Mouse (Mus musculus): ENCODE data around the gene Prdm12.

The Prdm12 gene

GRCm38 (mm10) chr2:31640609-31641507 lies 1.0 kb downstream of the Prdm12 start:
- in situ Hi-C loops (cut with MboI; ENCODE audit: unreplicated experiment in 2 of 2): loop anchor here in 1 of 2 experiments (25.0 kb wide), 1 partner anchor 779 kb away; no protein-coding TSS in a partner anchor

DNA sequence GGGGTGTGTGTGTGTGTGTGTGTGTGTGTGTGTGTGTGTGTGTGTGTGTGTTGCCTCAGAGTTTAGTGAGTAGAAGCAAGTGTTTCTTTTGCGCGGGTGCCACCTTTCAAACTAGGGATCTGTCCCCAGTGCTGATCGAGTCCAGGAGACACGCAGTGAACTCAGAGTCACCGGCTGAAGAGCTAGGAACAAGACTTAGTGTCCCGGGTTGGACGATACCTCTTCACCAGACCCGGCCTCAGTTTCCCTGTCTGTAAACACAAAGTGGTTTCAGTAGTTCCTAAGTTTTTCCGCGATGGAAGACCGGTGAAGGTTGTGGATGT lies 1.6 kb downstream of the Prdm12 start:
- in situ Hi-C loops (cut with MboI; ENCODE audit: unreplicated experiment in 2 of 2): loop anchor here in 1 of 2 experiments (25.0 kb wide), 1 partner anchor 779 kb away; no protein-coding TSS in a partner anchor

DNA sequence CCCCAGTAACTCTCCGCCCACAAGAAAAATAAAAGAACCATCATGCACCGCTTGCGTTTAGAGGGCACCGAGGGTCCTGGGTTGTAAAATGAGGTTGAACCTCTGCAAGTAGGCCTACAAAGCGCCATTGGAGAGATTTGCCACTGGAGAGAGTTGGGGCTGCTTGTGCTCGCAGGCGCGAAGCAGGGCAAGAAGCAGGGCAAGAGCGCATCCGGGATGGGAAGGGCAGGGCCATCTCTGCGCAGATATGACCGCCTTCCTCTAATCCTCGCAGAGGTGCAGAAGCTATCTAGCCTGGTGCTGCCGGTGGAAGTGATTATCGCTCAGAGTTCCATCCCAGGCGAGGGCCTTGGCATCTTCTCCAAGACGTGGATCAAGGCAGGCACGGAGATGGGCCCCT lies 2.1 kb downstream of the Prdm12 start:
- in situ Hi-C loops (cut with MboI; ENCODE audit: unreplicated experiment in 2 of 2): loop anchor here in 1 of 2 experiments (25.0 kb wide), 1 partner anchor 780 kb away; no protein-coding TSS in a partner anchor

GRCm38 (mm10) chr2:31653971-31654853 lies 14.4 kb downstream of the Prdm12 start:
- in situ Hi-C loops (cut with MboI; ENCODE audit: unreplicated experiment in 2 of 2): no loop called here

GRCm38 (mm10) chr2:31654854-31655559 lies 15.2 kb downstream of the Prdm12 start:
- in situ Hi-C loops (cut with MboI; ENCODE audit: unreplicated experiment in 2 of 2): loop anchor here (5.0 kb wide), 1 partner anchor 173 kb away; no protein-coding TSS in a partner anchor

- in situ Hi-C loops (cut with MboI; ENCODE audit: unreplicated experiment in 2 of 2): loop anchor here (5.0 kb wide), 1 partner anchor 174 kb away; no protein-coding TSS in a partner anchor
Observed at GRCm38 (mm10) chr2:31656374-31656773, 16.5 kb downstream of the Prdm12 start.

DNA sequence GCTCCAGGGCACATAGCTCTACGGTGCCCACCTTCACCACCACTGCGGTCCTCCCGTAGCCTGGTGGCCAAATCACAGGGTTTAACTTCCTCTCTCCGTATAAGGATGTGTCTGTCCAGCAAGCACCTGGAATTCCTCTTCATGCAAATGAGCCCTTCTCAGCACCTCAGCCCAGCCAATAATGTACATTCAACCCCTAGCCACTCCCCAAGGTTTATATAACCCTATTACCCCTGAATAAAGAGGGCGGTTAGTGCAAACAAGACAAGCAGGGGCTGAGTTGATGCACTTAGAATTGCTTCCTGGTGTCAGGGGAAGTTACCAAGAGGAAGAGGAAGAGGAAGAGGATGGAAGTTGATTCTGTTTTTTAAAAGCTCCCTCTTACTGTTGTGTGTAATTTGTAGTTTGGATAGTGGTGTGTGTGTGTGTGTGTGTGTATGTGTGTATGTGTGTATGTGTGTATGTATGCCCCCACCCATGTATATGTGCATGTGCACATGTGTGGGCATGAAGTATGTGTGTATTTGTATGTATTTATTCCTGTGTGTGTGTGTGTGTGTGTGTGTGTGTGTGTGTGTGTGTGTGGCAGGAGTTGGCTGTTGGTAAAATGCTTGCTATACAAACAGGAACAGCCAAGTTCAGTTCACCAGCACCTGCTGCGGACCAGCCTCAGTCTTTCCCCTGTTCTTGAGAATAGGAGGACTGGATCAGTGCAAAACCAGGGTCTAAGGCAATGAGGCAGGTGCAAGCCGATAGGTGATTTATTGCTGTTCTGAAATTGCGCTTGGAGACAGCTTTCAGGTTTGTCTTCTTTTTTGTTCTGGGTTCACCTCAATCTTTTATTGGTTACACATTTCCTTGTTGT lies 23.3 kb downstream of the Prdm12 start:
- in situ Hi-C loops (cut with MboI; ENCODE audit: unreplicated experiment in 2 of 2): no loop called here

GRCm38 (mm10) chr2:31663804-31664180 lies 24.0 kb downstream of the Prdm12 start:
- in situ Hi-C loops (cut with MboI; ENCODE audit: unreplicated experiment in 2 of 2): no loop called here

- in situ Hi-C loops (cut with MboI; ENCODE audit: unreplicated experiment in 2 of 2): no loop called here
Observed at GRCm38 (mm10) chr2:31667332-31667731, 27.5 kb downstream of the Prdm12 start.

- in situ Hi-C loops (cut with MboI; ENCODE audit: unreplicated experiment in 2 of 2): no loop called here
Observed at GRCm38 (mm10) chr2:31670551-31671035, 30.8 kb downstream of the Prdm12 start, which contains the start of gene Exosc2. Gene Exosc2, plus strand, starts transcription at chr2:31670715.

- in situ Hi-C loops (cut with MboI; ENCODE audit: unreplicated experiment in 2 of 2): loop anchor here in 1 of 2 experiments (25.0 kb wide), 1 partner anchor 459 kb away; no protein-coding TSS in a partner anchor
Observed at GRCm38 (mm10) chr2:31678641-31679040, 38.8 kb downstream of the Prdm12 start.

DNA sequence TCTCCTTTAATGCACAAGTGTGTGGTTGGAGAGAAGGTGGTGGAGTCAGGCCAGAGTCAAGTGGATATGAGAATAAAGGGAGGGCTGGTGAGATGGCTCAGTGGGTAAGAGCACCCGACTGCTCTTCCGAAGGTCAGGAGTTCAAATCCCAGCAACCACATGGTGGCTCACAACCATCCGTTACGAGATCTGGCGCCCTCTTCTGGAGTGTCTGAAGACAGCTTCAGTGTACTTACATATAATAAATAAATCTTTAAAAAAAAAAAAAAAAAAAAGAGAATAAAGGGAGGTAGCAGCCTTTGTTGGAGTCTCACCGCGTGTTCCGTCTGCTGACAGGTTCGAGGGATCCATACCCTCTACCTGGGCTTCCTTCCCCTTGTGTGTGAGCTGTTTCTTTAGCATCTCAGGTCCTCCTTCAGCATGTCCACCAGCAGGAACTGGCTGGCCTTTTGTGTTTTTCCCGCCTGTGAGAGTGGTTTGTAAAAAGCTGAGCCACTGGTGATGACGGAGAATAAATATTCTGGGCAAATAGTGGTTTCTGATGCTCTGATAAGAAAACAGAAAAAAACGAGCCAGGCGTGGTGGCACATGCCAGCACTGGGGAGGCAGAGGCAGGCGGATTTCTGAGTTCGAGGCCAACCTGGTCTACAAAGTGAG lies 41.3 kb downstream of the Prdm12 start:
- in situ Hi-C loops (cut with MboI; ENCODE audit: unreplicated experiment in 2 of 2): loop anchor here (5.0 to 25.0 kb wide), 4 partner anchors 204 to 456 kb away; partner anchors contain the start of gene Lamc3 (in 1 of the 2)

DNA sequence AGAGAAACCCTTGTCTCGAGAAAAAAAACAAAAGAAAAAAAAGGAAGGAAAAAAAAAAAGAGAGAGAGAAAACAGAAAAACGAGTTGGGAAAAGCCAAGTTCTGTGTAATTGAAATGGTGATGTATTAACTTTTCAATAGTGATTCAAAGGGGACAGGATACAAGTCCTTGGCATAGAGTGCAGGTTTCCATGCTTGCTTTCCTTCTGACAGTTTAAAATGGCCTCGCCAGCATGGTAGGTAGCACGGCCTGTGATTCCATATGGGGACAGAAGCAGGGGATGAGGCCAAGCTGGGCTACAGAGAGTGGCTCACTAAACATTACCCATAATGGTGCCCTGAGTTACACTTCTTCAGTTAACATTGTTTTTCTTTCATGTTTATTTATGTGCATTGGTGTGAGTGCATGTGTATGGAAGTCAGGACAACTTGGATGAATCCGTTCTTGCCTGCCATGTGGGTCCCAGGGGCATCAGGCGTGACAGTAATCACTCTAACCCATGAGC lies 41.9 kb downstream of the Prdm12 start:
- in situ Hi-C loops (cut with MboI; ENCODE audit: unreplicated experiment in 2 of 2): loop anchor here (5.0 to 25.0 kb wide), 4 partner anchors 203 to 456 kb away; partner anchors contain the start of gene Lamc3 (in 1 of the 2)

- in situ Hi-C loops (cut with MboI; ENCODE audit: unreplicated experiment in 2 of 2): loop anchor here (5.0 to 25.0 kb wide), 4 partner anchors 201 to 454 kb away; partner anchors contain the start of gene Lamc3 (in 1 of the 2)
Observed at GRCm38 (mm10) chr2:31683666-31684065, 43.8 kb downstream of the Prdm12 start.

DNA sequence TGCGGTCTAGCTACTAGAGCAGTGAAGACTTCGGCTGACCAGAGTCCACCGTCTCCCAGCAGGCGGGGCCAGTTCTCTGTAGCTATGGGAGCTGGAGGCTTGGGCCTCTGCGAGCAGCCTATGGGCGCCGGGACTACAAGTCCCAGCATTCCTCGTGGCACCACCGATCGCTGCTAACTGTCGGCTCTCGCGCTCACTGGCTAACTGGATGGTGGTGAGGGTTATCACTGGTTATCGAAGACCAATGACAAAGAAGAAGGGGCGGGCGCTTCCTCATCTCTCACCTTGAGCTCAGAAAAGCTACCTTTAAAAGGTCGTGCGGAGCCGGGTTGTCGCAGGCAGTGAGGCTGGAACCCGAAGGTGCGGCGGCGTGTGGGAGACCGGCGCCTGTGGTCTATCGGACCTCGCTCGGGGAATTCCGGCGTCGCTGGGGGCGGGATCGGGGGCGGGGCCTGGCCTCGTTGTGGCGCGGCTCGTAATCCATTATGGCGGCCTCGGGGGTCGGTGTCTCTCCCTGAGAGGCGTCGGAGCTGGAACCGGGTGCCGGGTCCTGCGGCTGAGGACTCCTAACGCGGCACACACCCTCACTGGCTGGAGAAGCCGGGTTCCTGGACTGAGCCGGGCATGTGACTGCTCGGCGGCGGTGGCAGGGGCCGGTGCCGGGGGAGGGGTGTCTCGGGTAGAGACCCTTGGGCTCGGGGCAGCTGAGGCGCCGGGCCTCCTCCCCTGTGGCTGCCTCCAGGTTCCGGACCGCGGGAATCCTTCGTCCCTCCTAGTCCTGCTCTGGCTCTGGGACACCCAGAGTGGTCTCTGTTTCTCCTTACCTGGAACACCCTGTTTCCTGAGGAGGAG lies 48.5 kb downstream of the Prdm12 start, which contains the start of gene Abl1:
TSS of gene Abl1 (plus strand) at position 303 of the 852 bp plus-strand sequence.
- in situ Hi-C loops (cut with MboI; ENCODE audit: unreplicated experiment in 2 of 2): loop anchor here (5.0 to 25.0 kb wide), 6 partner anchors 99 to 449 kb away; partner anchors contain the start of gene Lamc3 (in 2 of the 2)

DNA sequence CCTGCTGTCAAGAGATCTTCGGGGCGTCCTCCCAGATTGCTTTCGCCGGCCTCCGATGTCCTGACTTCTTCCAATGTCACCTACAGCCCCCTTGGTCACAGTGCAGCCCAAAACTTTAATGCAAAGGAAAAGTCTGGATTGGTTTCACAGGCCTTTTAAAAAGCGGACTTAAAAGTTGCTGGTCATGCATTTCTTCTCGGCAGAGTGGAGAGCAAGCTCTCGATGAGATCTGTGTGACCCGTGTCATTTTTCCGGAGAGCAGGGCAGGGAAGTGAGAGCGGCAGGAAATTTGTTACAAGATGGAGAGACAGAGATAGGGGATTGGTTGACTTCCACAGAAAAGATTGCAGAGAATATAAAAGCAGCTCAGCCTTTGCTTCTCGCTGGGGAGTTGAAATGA lies 49.2 kb downstream of the Prdm12 start:
- in situ Hi-C loops (cut with MboI; ENCODE audit: unreplicated experiment in 2 of 2): loop anchor here (5.0 to 25.0 kb wide), 6 partner anchors 98 to 448 kb away; partner anchors contain the start of gene Lamc3 (in 2 of the 2)

DNA sequence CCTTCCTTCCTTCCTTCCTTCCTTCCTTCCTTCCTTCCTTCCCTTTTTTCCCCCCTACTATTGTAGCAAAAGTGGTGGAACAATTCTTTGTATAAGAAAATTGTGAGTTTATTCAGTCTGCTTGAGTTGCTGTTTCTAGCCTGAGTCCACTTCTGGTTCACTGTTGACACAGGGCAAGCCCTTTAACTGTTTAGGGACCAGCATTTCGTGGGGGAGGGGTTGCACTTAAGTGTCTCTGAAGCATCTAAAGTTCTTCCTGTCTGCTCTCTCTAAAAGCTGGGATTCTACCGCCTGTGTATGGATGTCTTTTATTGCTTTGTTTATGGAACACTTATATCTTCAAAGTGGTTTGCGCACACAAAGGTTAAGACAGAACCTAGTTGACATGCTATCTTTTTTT lies 50.2 kb downstream of the Prdm12 start:
- in situ Hi-C loops (cut with MboI; ENCODE audit: unreplicated experiment in 2 of 2): loop anchor here in 1 of 2 experiments (25.0 kb wide), 1 partner anchor 447 kb away; no protein-coding TSS in a partner anchor

All from v-Abl transformed pro-B cells (cell line).